Mouse (Mus musculus) bone marrow macrophage, adult 2 months (primary cell): Measurements from ENCODE around the gene Cbfb.

Source experiments
- CTCF ChIP-seq: IDR thresholded peaks from 2 replicates; pipeline ENCODE4 v1.5.1; 2012; ENCODE audit warnings: low read depth, mild to moderate bottlenecking, low read length, moderate library complexity
- POLR2A ChIP-seq: IDR thresholded peaks from 2 replicates; pipeline ENCODE4 v1.6.1; 2012; ENCODE audit warnings: mild to moderate bottlenecking, low read depth, low read length, borderline replicate concordance

DNA sequence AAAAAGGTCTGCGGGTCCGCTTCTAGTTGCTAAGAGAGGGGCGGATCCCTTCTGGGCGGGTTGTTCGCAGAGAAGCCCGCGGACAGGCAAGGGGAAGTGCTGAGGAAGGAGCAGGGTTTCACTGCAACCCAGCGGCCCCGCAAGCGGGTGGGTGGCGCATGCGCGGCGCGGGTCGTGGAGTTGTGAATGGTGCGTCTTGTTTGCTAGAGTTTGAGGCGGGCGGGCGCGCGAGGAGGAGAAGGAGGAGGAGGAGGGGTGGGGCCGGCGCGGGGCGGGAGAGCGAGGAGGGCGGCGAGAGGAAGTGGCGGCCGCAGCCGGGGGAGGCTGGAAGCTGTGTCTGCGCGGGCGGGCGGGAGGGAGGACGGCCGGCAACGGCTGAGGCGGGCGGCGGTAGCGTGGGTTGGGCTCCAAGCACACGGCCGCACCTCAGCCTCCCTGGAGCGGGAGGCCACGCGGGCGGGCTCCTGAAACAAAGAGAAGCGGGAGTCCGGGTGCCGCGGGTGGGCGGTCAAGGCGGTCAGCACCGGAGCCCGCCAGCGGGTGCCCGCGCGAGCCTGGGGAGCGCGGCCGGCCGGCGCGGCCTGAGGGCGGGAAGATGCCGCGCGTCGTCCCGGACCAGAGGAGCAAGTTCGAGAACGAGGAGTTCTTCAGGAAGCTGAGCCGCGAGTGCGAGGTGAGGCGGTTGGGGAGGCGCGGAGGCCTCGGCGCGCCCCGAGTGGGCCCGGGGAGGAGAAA lies at the start of gene Cbfb:
- no peak for TF ChIP-seq CTCF
- 0 out of 2 replicates have a peak, but pooled peaks have one; percentile 39 for TF ChIP-seq POLR2A
